Mouse (Mus musculus) gastrocnemius, postnatal 10 days (tissue): ENCODE results near the gene Yy1. TPM values are rescaled to one million over a fixed set of nuclear protein-coding genes. Genes with fewer than 3 reads are reported as not detected.
A peak's percentile ranks its signal among the peaks of the same experiment; 100 is the strongest.

Experiments used
- DNase-seq: peaks from one replicate; pipeline ENCODE4 v3.0.0; 2021; ENCODE audit warnings: mixed read lengths
- long read RNA-seq, 2 experiments: library from polyadenylated mRNA; stranded (forward); transcript quantifications; one replicate each; pipeline ENCODE4 v2.0.0; 2021
- total RNA-seq, 2 experiments: library from RNA; stranded (reverse); gene quantifications; 2 replicates each; pipeline ENCODE4 v1.2.3; 2021

Yy1 gene
- total RNA-seq, result 10 to 100 TPM; 25.0 to 35.5 TPM
- long read RNA-seq, experiment 1, full-length matches to known transcripts, result 8 of 11 reads
- long read RNA-seq, experiment 1, partial matches to known transcripts, result 0 of 11 reads
- long read RNA-seq, experiment 1, other reads (novel, unspliced or antisense), result 3 of 11 reads
- long read RNA-seq, experiment 2, full-length matches to known transcripts, result 10 of 14 reads
- long read RNA-seq, experiment 2, partial matches to known transcripts, result 0 of 14 reads
- long read RNA-seq, experiment 2, other reads (novel, unspliced or antisense), result 4 of 14 reads

- peak; percentile 98 for DNase-seq
Measured at GRCm38 (mm10) chr12:108792546-108793452, at the start of gene Yy1. Gene Yy1, plus strand, starts transcription at chr12:108792973.

DNA sequence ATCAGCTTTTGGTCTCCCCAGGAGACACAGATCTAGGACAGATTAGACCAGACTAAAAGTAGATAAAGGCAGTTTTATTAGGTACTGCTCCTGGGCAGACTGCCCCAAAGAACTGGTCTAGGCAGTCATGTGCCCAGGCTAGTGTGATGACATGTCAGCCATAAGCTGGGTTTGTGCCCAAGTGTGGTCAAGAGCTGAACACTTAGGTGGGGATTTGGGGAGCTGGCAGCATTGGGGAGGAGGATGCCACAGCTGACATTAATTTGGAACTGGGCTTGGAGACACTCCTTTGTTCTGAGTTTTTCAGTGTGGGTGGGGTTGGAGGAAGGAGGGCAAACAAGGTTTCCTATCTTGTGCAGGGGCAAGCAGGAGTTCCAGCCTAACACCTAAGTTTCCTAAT lies 46.8 kb upstream of the Yy1 start:
- DNase-seq, result no peak

- no peak for DNase-seq
Measured at GRCm38 (mm10) chr12:108749019-108749418, 43.8 kb upstream of the Yy1 start.

DNA sequence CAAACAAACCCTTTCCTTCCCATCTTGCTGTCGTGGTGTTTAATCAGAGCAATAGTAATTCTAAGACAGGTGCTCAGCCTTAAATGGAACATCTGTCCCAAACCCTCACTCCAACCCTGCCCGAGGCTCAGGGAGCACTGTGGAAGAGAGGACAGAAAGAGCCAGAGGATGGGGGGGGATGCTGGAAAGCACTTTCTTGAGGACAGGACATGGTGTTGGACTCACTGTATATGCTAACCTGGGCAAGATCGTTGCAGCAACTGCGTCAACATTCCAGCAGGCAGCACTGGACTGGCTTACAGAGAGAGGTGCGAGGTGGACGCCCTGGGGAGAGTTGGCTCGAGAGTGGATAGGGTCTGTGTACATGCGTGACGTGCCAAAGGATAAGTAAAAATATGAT lies 43.3 kb upstream of the Yy1 start:
- no peak for DNase-seq

DNA sequence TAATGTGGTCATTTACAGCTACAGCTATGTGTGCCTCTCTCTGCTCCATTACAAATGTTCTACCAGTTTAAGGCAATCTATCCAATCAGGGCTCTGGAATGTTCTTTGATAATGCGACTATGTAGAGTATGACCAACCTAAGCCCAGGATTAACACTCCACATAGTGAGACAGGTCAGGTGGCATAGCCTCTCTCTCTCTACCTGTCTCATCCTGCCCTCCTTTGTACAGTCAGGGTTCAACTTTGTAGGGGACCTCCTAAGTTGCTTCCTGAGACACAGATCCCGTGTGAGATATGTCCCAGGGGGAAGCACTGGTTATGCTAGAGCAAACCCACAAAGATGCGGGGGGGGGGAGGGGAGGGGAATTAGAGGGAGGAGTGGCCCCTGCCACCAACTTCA lies 42.5 kb upstream of the Yy1 start:
- DNase-seq, result no peak

DNA sequence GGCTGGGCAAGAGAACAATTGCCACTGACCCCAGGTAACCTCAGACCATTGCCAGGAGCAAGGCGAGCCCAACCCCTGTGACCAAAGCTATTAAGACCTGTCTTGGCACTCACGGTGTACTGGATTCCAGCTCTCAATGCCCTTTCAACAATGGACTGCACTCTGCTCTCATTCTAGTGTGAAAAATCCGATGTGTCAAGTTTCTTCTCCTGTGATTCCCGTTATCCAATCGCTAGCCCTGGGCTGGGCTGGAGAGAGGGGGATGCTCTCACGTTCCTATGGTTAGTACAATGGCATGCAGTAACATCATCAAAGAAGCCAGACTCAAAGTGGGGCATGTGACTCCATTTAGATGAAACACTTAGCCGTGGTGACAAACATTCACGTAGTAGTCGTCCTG lies 41.0 kb upstream of the Yy1 start:
- no peak for DNase-seq

- no peak for DNase-seq
Measured at GRCm38 (mm10) chr12:108755141-108755540, 37.6 kb upstream of the Yy1 start.

DNA sequence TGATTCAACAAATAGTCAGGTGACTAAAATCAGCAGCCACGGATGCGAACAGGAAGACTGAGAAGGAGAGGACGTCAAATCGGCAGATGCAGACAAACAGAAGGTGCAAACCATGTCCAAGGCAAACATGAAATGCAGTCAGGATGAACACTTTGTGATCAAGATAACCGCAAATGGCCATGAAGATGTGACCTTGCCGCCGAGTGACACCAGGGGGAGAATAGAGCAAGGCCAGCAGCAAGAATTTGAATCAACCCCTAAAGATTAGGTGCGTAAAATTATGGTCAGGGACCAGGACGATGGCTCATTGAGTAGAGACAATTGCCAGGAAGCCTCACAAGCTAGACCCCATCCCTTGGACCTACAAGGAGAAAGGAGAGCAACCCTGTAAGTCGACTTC lies 36.2 kb upstream of the Yy1 start:
- DNase-seq, result no peak

- peak; percentile 100 for DNase-seq
Measured at GRCm38 (mm10) chr12:108757717-108758257, 35.0 kb upstream of the Yy1 start.

DNA sequence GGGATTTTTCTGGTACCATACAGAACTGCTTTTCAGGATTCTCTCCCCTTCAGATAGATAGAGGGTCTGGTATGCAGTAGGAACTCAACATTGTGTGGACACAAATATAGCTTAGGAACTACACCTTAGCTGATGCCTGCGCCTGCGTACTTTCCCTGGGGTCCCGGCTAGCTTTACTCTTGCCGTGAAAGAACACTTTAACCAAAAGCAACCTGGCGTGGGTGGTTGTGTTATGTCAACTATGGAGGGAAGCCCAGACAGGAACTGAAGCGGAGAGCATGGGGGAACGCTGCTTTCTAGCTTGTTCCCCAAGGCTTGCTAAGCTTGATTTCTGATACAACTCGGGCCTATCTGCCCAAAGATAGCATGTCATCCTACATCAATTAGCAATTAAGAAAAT lies 34.5 kb upstream of the Yy1 start:
- no peak for DNase-seq

- DNase-seq, result no peak
Measured at GRCm38 (mm10) chr12:108758682-108759081, 34.1 kb upstream of the Yy1 start.

GRCm38 (mm10) chr12:108759266-108759665 lies 33.5 kb upstream of the Yy1 start:
- DNase-seq, result no peak

DNA sequence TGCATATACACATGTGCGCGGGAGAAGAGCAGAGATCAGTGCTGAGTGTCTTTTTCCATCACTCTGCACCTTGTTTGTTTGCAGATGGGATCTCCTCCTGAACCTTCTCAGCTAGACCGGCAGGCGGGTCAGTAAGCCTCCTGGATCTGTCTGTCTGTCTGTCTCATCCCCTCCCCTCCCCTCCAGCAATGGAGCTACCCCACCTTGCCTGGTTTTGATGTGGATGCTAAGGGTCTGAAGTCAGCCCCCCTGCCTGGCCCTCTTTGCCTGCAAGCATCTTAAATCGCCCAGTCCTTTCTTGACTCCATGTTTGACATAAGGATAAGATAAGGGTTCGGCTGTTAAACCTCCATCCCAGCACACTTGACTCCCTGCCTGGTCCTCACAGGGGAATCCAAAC lies 32.8 kb upstream of the Yy1 start:
- no peak for DNase-seq

DNA sequence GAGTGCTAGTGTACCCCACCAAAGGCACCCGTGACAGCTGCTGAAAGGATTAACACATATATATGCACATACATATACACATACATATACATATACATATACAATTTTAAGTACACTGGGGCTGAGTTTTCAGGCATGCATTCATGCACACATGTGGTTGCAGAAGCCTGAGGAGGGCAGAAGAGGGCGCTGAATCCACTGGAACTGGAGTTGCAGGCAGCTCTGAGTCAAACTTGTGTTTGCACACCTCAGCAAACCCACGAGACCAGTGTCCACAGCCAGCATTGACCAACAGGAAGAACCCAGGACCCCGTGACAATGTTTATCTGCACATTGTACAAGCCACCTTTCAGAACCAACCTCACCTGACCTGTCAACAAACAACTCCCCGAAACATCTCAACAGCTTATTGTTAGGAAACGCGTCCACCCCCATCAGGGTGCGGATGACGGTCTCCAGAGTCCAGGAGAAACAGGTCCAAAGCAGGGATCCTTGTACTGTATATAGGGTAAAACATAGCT lies 32.2 kb upstream of the Yy1 start:
- no peak for DNase-seq

DNA sequence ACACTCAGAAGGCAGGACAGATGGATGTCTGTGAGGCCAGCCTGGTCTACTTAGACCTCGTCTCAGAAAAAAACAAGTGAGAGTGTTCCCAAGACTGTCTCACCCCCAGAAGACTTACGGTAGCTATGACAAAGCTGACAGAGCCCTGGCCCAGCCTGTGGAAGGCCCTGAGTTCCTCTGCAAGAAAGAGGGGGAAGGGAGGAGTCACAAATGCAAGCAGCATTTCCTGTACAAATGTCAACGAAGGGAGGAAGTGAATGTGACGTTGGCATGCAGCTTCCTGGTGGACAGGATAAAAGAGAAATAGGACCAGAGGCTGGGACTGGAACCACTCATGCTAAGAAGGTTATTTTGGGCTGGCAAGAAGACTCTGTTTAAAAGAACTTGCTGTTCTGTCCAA lies 31.6 kb upstream of the Yy1 start:
- no peak for DNase-seq

- no peak for DNase-seq
Measured at GRCm38 (mm10) chr12:108761665-108762064, 31.1 kb upstream of the Yy1 start.

DNA sequence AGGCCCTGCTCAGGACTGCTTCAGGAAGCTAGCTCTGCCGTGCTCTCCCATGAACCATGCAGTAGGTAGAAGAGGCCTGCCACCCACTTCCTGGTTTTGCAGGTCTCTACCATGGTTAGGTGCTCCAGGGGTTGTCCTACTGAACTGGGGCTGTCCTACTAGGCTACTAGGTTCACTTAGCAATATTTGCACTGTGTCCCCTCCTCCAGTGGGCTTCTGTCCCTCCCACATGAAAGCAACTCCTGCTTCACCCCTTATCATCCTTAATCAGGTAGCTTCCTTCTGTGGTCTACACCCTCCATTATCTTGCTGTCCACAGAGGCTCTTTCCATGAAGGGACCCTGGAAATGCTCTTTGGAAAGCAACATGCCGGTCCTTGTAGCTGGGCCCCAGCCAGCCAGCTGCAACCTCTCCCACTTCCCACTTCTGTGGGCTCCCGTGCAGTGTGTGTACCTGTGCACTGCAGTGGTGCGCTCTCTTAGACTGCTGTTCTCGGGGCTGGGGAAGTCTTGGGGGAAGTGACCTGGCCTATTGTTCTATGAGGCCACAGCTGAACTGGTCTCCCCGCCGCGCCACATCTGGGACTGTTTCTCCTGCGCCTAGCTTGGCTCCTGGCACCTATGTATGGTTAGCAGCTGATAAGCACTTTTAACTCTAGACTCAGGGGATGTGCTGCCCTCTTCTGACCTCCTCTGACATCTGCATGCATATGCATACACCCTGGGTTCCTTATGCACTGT lies 29.5 kb upstream of the Yy1 start:
- DNase-seq, result no peak

DNA sequence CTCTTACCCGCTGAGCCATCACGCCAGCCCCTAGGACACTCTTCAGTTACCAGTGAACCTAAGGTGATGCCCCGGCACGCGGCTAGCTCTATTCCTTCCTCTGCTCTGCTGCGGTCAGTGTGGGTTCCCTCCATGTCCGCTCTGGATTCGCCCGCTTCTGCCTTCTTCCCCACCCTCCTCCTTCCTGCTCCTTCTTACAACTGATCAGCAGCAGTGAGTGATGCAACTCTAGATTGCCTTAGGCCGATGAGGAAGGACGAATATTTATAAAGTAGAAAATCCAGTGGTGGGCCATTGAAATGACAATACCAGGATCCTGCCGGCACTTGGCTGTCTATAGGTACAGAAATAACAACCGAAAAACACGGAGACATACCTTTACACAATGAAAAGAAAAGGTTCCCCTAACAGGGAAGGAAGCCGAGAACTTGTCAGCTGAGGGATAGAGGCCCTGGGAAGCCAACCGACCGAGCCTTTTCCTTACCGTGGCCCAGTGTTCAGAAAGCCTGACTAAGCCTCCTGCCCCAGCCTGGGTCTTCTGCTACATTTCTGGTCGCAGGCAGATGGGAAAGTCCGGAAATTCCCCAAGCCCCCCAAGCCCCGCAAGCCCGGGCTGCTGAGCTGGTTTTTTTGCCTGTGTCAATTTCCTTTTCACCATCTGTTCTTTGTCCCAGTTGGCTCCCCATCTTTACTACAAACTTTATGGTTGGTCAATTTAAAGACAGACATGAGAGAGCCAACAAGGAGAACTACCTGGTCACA lies 27.7 kb upstream of the Yy1 start:
- DNase-seq, result no peak

- DNase-seq, result peak; percentile 71
Measured at GRCm38 (mm10) chr12:108765751-108766221, 27.0 kb upstream of the Yy1 start.

DNA sequence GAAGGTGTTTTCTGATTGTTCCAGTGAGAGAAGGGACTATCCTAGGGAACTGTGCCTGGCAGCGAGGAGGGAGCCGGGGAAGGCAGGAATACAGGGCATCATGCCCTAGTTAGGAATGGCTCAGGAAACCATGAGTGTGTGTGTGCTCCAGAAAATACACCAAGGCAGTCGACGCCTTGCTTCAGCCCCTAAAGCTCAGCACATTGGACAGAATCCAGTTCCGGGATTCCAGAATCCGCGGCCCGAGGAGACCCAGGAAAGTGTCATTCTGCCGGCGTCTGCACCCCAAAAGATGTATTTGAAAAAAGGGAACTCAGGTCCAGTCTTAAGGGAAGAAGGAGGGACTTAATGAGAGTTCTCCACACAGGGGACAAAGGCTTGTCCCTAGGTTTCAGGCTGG lies 26.5 kb upstream of the Yy1 start:
- peak; percentile 31 for DNase-seq

DNA sequence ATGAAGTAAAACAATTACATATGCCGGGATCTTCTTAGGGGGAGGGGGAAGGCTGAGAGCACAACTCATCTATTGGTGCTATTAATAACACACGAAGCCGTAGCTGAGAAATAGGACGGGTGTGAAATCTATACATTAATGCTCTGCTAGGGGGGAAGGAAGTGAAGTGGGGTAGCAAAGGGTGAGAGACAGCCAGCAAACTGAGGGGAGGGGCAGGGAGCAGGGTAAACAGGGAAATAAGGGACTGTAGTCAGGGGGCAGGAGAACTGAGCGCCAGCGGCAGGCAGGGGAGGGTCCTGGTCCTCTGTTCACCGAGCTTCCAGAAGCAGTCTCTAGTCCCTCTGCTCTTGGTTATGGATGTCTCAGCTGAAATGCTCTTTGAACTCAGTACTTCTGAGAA lies 25.9 kb upstream of the Yy1 start:
- DNase-seq, result no peak
